Mouse (Mus musculus): ENCODE data around the gene Fbxl16.

Fbxl16 gene

DNA sequence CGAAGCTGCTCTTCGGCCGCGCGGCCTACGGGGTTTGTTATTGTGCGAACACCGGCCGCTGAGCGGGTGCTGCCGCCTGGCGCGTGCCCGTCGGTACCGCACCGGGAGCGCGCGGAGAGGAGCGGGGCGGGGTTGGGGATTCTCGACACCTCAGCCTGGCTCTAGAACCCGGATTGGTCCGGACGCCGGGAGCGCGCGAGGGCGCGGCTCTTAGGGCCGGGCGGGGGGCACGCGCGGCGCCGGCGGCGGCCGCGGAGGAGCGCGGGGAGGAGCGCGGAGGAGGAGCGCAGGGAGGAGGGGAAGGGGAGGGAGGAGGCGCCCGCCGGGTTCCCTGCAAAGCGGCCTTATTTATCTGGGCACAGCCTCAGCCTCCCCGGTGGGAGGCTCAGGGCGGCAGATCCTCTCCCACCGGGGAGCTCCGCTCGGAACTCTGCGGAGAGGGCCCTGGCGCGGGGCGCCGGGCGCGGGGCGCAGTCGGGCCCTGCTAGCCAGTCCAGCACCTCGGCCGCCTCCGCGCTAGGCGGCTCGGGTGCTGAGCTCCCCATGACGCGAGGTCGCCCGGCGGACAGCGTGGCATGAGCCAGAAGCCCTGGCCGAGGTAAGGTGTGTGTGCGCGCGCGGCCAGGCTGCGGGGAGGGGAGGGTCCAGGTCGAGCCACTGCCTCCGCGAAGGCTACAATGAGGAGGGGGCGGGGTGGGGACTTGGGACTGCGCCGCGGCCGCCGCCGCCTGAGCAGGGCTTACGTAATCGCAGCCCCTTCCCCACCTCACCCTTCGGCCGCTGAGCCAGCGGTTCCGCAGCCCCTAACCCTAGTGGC lies at the start of gene Fbxl16:
TSS of gene Fbxl16 (plus strand) at position 297 of the 817 bp plus-strand sequence.
- no peak for DNase-seq (ENCODE audit: low spot score in 2 of 2)

DNA sequence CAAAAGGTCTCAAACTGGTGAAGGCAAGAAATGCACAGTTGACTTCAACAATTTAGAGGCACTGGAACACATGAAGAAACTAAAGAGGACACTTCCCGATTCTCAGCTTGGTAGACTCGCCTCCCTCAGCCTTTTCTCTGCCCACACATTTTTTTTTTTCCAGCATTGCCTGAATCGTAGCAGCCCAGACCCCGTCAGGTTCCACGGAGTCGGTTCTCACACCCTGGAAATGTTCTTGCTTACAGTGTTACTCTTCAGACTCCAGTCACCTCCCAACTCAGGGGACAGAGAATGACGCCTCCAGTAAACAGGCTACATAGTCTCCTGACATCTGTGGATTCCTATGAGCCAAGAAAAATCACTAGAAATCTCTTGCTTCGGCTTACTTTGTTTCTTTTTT lies 48.7 kb upstream of the Fbxl16 start:
- DNase-seq (ENCODE audit: low spot score in 2 of 2) = no peak

DNA sequence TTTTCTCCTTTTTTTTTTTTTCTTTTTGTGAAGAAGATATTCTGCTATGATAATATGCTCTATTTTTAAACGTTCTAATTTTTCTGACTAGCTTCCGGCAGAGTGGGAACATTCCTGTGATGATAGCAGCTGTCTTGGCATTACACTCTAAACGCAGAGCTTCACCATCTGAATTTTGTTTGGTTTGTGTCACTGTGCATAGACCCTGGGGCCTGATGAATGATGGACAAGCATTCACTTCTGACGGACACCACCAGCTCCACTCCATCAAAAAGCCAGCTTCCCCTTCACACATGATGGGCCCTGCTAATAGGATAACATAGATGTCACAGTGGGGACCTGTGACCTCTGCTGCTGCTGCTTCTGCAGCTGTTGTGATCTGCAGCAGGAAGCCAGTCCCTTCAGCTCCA lies 47.3 kb upstream of the Fbxl16 start:
- DNase-seq (ENCODE audit: low spot score in 2 of 2) = no peak

DNA sequence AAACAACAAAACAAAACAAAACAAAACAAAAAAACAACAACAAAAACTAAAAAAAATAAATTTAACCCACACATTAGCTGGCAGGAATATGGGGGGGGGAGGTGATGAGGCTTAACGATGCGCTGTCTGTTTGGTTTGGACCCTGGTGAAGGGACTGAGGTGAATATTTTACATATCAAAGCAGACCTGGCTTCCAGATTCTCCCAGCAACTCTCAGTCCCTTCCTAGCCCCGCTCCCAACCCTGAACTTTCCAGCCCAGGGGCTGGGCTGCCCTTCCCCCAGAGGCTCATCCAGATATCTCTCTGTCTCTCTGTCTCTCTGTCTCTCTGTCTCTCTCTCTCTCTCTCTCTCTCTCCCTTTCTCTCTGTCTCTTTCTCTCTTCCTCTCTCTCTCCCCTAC lies 46.3 kb upstream of the Fbxl16 start:
- no peak for DNase-seq (ENCODE audit: low spot score in 2 of 2)

DNA sequence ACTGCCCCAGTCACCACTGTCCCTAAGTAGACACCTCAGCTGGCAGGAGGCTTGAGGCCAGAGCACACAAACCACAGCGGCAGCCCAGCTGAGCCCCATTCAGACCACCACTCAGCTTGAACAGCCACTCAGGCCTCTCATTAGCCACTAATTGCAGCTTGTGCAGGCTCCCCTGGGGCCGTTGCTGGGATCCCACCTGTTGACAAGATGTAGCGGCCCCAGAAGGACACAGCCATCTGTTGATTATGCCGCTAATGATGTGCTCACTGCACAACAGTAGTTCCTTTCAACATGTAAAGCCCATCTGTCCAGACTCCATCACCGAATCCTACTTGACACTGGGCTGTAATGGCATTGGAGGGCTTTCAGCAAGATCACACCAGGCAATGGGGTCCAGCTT lies 43.0 kb upstream of the Fbxl16 start:
- DNase-seq (ENCODE audit: low spot score in 2 of 2) = no peak

DNA sequence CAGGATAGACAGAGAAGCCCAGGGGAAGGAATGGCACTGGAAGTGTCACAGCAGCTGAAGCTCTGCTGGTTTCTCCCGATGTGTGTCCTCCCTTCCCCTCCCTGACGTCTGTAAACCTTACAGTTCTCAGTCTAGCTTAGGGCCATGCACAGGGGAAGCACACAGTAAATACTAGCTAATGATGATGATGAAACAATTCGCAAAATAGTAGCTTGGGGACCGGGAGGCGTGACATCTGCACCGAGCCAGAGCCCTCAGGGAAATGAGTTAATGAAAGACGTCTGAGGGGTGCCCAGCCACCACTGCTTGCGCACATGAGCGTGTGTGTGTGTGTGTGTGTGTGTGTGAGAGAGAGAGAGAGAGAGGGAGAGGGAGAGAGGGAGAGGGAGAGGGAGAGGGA lies 39.6 kb upstream of the Fbxl16 start:
- DNase-seq (ENCODE audit: low spot score in 2 of 2) = no peak

DNA sequence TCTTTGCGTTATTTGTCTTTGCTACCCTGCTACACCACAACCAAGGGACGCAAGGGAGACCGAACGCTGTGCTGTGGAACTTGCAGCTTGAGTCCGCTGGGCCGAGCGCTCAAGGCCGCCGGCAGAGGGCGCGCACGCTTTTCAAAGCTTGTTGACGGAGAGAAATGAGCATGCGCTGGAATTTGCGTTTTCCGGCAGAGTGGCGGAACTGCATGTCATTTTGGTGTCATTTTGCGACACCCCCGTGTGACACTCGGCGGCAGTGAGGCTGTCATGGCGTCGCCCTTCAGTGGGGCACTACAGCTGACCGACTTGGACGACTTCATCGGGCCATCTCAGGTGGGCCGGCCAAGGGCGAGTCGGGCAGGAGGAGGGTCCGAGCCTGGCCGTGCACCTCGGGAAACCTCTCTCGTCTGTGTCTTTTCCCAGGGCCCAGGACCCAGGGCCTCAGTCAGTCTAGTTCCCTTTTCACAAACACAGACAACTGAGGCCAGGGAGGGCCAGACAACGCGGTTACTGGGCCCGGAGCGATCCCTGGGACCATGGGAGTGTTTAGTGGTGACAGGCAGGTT lies 35.2 kb upstream of the Fbxl16 start, which contains the start of gene Narfl:
TSS of gene Narfl (plus strand) at position 228 of the 572 bp plus-strand sequence.
- peak; percentile 92 to 95 for DNase-seq (ENCODE audit: low spot score in 2 of 2)

DNA sequence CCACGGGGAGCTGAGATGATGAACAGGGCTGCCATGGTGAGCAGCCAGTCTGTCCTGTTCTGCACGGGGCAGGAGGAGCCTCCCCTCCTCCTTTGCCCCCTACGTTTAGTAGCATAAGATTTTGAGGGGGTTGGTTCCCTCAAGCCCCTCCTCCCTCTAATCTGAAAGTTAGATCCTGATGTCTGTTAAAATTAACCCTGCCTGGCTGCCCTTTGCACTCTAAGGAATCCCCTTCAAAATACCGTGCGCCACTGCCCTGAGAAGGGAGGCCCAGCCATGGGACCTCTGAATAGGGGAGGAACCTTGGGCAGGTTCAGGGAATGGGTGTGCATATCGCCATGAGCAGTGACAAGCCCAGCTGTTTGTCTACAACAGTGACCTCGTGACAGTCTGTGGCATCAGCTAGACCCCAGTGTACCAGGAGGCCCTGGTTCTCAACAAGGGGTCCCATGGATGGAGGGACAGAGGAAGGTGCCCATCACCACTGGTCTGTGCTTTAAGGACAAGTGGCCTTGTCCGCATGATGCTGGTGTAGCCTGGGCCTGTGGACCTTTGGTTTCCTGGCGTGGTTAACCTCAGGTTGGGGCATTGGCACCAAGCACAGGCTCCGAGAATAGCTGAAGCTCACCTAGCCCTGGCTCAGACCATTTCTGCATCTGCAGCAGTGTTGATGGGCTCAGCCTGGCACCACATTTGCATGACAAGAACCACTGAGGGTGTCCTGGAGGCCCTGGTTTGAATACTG lies 33.4 kb upstream of the Fbxl16 start:
- DNase-seq (ENCODE audit: low spot score in 2 of 2) = no peak

DNA sequence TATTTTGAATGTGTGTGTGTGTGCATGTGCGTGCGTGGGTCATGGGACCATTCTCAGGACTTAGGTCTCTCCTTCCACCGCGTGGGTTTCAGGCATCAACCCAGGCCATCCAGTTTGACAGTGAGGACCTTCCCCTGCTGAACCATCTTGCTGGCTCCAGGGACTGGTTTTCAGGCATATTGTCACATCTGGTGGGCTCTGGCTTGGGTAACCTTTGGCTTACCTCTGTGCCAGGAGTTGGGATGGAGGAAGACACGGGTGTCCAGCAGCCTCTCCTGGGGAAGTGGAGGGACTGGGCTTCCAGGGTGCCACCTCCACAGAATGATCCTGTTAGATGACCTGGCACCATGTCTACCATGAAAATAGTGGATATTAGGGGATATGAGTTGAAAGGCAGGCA lies 30.9 kb upstream of the Fbxl16 start:
- no peak for DNase-seq (ENCODE audit: low spot score in 2 of 2)

DNA sequence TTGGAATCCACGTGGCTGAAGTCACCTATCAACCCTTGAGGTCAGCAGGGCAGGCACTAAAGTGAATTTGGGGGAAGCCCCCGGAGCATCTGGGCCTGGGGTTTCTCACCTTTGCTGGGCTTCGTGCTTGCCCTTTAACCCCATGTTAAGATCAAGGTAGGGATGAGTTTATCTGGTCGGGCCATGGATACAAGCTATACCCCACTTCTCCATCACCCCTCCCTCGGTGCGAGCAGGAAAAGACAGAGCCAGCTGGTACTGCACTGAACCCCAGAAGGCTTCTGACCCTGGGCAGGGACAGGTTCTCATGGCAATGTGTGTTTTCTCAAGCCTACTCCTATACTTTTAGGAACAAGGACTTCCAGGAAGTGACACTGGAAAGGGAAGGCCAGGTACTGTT lies 27.5 kb upstream of the Fbxl16 start:
- no peak for DNase-seq (ENCODE audit: low spot score in 2 of 2)

DNA sequence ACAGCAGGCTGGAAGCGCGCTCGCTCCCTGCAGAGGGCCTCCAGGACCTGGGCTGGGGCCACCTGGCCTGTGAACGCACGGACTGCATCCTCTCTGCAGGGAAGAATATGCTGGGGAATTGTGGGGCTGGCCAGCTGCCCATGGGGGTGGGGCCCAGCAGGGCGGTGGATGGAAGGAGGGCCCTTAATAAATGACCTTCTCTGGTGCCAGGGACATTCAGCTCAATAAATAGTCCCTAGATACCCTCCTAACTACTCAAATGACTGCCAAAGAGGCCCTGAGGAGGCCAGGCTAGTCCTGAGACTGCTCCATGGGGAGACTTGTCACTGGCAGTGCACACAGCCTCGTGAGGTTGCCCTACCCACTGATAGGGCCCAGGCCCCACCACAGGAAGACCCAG lies 25.8 kb upstream of the Fbxl16 start:
- no peak for DNase-seq (ENCODE audit: low spot score in 2 of 2)

DNA sequence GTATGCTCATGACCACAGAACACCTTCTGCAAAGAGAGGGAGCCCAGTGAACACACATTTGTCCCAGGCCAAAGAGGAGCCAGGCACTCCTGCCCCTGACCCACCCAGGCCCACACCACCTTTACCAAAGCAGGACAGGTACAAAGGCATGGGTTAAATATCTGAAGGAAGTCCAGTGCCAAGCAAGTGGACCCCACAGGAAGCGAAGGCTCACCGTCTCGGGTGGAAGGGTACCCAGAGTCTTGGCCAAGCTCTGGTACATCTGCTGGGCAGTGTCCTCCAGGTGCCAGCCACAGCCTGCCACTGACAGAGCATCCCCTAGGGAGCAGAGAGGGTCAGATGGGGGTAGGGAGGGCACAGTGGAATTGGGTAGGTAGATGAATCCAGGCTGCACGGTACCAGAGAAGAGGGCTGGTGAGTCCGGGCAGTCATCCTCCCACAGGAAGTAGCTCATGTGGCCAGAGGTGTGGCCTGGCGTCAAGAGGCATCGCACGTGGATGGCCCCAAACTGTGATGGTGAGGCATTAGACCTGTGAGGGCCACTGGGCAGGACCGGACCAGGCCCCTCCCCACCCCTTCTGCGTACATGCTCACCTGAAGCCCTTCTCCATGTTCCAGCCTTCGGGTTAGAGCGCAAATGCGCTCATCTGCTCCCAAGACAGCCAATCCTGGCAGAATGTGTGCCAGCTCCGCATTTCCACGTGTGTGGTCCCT lies 24.9 kb upstream of the Fbxl16 start:
- DNase-seq (ENCODE audit: low spot score in 2 of 2) = no peak

DNA sequence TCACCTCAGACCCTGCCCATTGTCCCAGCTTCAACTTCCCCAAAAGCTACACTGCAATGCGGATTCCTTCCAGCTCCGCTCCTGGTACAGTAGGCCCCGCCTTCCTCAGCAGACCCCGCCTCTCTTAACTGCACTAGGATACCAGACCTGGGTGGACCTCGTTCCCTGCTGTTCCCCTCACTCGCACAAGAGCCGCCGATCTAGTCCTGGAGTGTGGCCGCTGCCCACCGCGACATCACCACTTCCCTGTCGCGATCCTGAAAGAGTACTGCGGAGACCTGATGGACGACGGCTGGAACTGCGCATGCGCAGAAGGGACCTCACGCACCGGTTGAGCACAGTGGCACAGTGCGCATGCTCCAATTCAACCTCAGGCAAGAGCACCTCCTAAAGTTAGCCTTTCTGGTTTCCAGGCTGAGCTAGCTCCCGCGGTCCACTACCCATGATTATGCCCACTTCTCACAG lies 23.6 kb upstream of the Fbxl16 start, which contains the start of gene Haghl:
TSS of gene Haghl (minus strand) at position 393 of the 465 bp plus-strand sequence.
- peak; percentile 91 to 94 for DNase-seq (ENCODE audit: low spot score in 2 of 2)

DNA sequence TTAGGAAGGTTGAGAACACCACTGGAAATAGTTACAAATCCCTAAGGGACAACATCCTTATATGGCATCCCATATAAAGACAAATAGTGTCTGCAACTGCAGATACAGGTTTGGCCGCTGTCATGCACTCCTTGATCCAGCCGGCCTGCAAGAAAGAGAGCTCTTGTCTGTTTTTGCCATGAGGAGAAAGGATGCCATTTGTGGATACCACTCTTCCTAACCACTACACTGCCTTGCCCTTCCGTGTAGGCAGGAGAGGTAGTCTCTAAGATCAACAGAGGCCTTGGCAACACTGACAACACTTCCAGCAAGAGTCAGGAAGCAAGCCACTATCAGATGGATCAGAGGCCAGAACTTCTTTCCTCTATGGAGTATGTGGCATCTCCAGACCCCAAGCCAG lies 22.6 kb upstream of the Fbxl16 start, which contains the start of gene Ccdc78:
TSS of gene Ccdc78 (plus strand) at position 301 of the 400 bp plus-strand sequence.
- no peak for DNase-seq (ENCODE audit: low spot score in 2 of 2)

DNA sequence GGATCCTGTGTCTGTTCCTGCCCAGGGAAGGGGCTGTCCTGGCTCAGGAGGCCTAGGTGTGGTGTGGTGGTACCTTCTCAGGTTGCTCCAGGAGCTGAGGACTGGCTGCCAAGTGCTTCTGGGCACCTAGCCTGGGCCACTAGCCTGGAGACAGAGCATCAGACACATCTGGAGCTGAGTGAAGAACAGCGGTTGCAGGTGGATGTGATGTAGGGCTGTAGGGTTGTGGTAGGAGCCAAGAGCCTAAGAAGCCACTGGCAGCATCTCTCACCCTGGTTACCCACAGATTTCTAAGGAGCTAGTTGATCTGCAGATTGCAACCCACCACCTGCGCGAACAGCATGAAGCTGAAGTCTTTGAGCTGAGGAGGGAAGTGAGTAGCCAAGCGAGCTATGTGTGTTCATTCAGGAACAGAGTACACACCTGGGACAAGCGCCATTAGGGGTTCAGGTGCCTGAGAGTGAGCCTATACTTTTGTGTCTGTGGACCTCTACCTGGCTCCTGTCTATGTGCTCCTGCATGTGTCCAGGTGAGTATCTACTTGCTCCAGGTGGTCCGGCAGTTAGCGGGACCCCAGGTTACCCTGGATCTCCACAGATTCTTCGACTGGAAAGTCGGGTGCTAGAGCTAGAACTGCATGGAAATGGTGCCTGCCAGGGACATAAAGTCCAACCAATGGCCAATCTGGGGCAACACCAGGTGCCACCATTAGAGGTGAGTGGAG lies 21.9 kb upstream of the Fbxl16 start:
- DNase-seq (ENCODE audit: low spot score in 2 of 2) = no peak

DNA sequence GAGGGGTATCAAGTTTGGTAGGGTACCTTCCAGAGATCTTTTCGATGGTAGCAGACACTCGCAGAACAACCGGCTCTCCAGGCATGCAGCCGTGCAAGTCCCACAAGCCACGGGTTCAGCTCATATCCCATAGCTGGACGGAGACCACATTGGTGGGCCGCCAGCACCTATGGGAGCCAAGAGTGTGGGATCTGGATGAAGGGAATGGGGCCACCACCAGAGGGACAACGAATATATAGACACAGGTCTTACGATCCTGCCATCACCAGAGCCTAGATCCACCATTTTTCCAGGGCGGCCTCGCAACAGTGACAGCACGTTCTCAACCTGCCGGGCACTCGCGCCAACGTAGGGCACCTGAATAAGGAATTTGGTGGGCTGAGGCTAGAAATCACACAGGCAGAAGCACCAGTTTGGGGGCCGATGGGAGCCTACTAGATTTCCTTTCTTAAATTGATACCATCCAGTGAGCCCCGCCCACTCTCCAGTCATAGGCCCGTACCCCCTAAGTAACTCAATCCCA lies 17.5 kb upstream of the Fbxl16 start:
- DNase-seq (ENCODE audit: low spot score in 2 of 2) = no peak

DNA sequence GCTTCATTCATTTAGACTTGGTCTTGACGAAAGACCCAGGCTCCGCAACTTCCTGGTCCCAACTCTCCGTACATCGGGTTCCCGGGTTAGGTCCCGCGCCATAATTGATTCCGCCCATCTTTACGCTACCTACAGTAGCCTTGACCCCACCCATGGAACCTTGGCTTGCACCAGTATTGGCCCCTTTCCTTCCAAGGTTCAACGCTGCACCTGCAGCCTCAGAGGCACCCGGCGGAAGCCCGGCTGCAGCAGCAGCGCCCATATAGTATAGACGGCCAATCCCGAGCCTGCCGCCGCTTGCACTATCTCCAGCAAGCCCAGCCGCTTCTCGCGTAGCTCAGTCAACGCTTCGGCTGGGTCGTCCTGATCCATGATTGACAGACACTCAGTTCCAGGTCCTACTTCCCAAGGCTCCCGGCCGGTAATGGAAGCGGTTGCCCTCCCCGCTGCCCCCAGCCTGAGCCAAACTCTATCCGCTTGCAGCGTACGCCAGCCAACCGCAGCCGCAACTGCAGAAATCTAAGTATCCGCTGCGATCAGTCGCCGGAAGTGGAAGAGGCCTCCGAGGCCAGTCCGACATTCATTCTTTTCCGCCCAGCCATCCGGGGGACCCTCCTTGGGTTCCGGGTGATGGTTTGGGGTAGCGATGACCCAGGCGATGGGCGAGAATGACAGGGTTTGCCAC lies 16.9 kb upstream of the Fbxl16 start:
- peak; percentile 84 to 85 for DNase-seq (ENCODE audit: low spot score in 2 of 2)

DNA sequence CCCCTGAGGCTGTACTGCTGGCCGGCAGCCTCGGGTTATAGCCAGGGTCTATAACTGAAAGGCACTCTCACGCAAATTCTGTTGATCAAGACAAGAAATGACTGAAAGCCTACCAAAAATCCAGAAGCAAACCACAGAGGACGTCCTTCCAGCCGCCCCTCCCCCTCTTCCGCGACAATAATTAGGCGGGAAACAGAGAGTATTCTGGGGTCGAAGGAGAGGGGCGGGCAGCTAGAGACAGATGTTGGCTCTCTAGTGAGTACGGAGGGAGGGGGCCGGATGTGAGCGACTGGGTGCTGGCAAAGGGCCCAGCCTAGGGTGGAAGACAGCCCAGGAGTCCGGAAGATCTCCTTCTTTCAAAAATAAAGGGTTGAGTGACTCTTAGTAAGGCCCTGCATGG lies 16.3 kb upstream of the Fbxl16 start, which contains the start of gene Fam173a:
TSS of gene Fam173a (minus strand) at position 287 of the 400 bp plus-strand sequence.
- peak; percentile 77 to 78 for DNase-seq (ENCODE audit: low spot score in 2 of 2)

DNA sequence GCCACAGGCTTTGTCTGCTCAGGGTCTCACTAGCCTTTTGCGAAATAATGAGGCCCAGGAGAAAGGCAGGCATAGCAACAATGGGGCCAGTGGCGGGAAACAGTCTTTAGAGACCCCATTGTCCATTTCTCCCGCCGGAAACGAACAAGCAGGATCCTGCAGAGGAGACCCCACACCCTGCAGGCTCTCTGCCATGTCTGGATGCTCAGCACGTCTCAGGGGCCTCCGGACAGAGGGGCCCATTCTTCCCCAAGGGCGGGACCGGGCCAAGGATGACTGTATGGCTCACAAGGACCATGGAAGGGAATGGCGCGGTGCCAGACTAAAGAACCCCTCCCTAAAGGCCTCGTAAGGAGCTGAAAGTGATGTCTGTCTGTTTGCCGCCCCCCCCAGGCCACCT lies 14.7 kb upstream of the Fbxl16 start:
- DNase-seq (ENCODE audit: low spot score in 2 of 2) = no peak

DNA sequence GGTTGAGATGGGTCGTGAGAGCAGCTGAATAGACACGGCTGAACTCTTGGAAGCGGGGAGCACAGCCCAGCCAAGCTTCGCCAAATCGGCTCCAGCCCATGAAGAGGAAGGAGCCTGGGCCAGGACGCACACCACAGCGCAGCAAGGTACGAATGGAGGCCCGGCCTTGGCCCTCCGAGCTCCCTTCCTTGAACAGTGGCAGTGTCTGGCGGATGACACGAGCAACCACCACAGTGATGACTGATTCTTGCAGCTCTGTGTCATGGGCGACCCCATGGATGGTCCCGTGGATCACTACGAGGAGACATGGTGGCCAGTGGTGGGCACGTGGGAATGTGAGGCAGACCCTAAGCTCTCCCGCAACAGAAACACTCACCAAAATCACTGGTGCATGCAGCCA lies 13.9 kb upstream of the Fbxl16 start:
- DNase-seq (ENCODE audit: low spot score in 2 of 2) = no peak

All from spleen, postnatal 36 days (tissue).